Mouse (Mus musculus): ENCODE data around the gene Lce1f. TPM values are rescaled to one million over a fixed set of nuclear protein-coding genes. Genes with fewer than 3 reads are reported as not detected.

Lce1f gene
- polyA plus RNA-seq (2012; rRNA removed), result not detected in 2 replicates

GRCm38 (mm10) chr3:92720250-92720649 lies at the start of gene Lce1f:
Gene Lce1f (minus strand): TSS chr3:92720350.

GRCm38 (mm10) chr3:92764965-92765364 lies 44.8 kb upstream of the Lce1f start, which contains the start of gene Lce1h:
Gene Lce1h (minus strand): TSS chr3:92765065.

GRCm38 (mm10) chr3:92752238-92752637 lies 32.1 kb upstream of the Lce1f start, which contains the start of gene Lce1g:
Gene Lce1g (minus strand): TSS chr3:92752338.

GRCm38 (mm10) chr3:92738996-92739395 lies 18.8 kb upstream of the Lce1f start, which contains the start of gene Gm38119:
Gene Gm38119 (minus strand): TSS chr3:92739096.

GRCm38 (mm10) chr3:92708974-92709373 lies 11.2 kb downstream of the Lce1f start, which contains the start of gene Lce1e:
Gene Lce1e (minus strand): TSS chr3:92709074.

GRCm38 (mm10) chr3:92687110-92687509 lies 33.0 kb downstream of the Lce1f start, which contains the start of gene Lce1d:
Gene Lce1d (minus strand): TSS chr3:92687210.

GRCm38 (mm10) chr3:92678947-92679346 lies 41.2 kb downstream of the Lce1f start, which contains the start of gene Lce1c:
Gene Lce1c (plus strand): TSS chr3:92679247.

GRCm38 (mm10) chr3:92670215-92670614 lies 49.9 kb downstream of the Lce1f start, which contains the start of gene Lce1a2:
Gene Lce1a2 (minus strand): TSS chr3:92670315.

Other genes starting within 250 kb of the Lce1f start
- 27.3 and 33.0 TPM in 2 replicates for gene Sprr1a, start 234.5 kb downstream of the Lce1f start, polyA plus RNA-seq (2012; rRNA removed)
- not detected in 2 replicates for gene Sprr4, start 219.9 kb downstream of the Lce1f start, polyA plus RNA-seq (2012; rRNA removed)
- gene 2310046K23Rik, start 185.8 kb downstream of the Lce1f start, polyA plus RNA-seq (2012; rRNA removed), result not detected in 2 replicates
- gene Ivl, start 146.6 kb downstream of the Lce1f start, polyA plus RNA-seq (2012; rRNA removed), result not detected in 2 replicates
- gene Smcp, start 131.4 kb downstream of the Lce1f start, polyA plus RNA-seq (2012; rRNA removed), result not detected in 2 replicates
- not detected in 2 replicates for gene 2210017I01Rik, start 112.9 kb downstream of the Lce1f start, polyA plus RNA-seq (2012; rRNA removed)
- not detected in 2 replicates for gene Lce6a, start 98.7 kb downstream of the Lce1f start, polyA plus RNA-seq (2012; rRNA removed)
- gene Lce1a1, start 72.0 kb downstream of the Lce1f start, polyA plus RNA-seq (2012; rRNA removed), result not detected in 2 replicates
- gene Lce1b, start 63.4 kb downstream of the Lce1f start, polyA plus RNA-seq (2012; rRNA removed), result not detected in 2 replicates
- not detected in 2 replicates for gene Lce1a2, start 50.0 kb downstream of the Lce1f start, polyA plus RNA-seq (2012; rRNA removed)
- not detected in 2 replicates for gene Lce1c, start 41.1 kb downstream of the Lce1f start, polyA plus RNA-seq (2012; rRNA removed)
- gene Lce1d, start 33.1 kb downstream of the Lce1f start, polyA plus RNA-seq (2012; rRNA removed), result not detected in 2 replicates
- not detected in 2 replicates for gene Lce1e, start 11.3 kb downstream of the Lce1f start, polyA plus RNA-seq (2012; rRNA removed)
- not detected in 2 replicates for gene Gm38119, start 18.7 kb upstream of the Lce1f start, polyA plus RNA-seq (2012; rRNA removed)
- not detected in 2 replicates for gene Lce1g, start 32.0 kb upstream of the Lce1f start, polyA plus RNA-seq (2012; rRNA removed)
- not detected in 2 replicates for gene Lce1h, start 44.7 kb upstream of the Lce1f start, polyA plus RNA-seq (2012; rRNA removed)
- gene Lce1i, start 58.5 kb upstream of the Lce1f start, polyA plus RNA-seq (2012; rRNA removed), result not detected in 2 replicates
- not detected in 2 replicates for gene Lce1j, start 70.2 kb upstream of the Lce1f start, polyA plus RNA-seq (2012; rRNA removed)
- gene Lce1k, start 87.5 kb upstream of the Lce1f start, polyA plus RNA-seq (2012; rRNA removed), result not detected in 2 replicates
- gene Kprp, start 106.9 kb upstream of the Lce1f start, polyA plus RNA-seq (2012; rRNA removed), result not detected in 2 replicates
- not detected in 2 replicates for gene Lce1l, start 130.9 kb upstream of the Lce1f start, polyA plus RNA-seq (2012; rRNA removed)
- not detected in 2 replicates for gene 2310050C09Rik, start 149.9 kb upstream of the Lce1f start, polyA plus RNA-seq (2012; rRNA removed)
- not detected in 2 replicates for gene Lce3a, start 205.9 kb upstream of the Lce1f start, polyA plus RNA-seq (2012; rRNA removed)
- not detected in 2 replicates for gene Lce3b, start 212.6 kb upstream of the Lce1f start, polyA plus RNA-seq (2012; rRNA removed)
- not detected in 2 replicates for gene Lce3c, start 224.1 kb upstream of the Lce1f start, polyA plus RNA-seq (2012; rRNA removed)
- not detected in 2 replicates for gene Lce3d, start 237.0 kb upstream of the Lce1f start, polyA plus RNA-seq (2012; rRNA removed)
- gene Lce3e, start 246.7 kb upstream of the Lce1f start, polyA plus RNA-seq (2012; rRNA removed), result not detected in 2 replicates

Data from colon, adult 2 months (tissue).